Mouse (Mus musculus) activated CD4-positive, CD25-positive, alpha-beta regulatory T cell, adult 4 months (primary cell): ENCODE results near the gene Lrrc8d. TPM values are rescaled to one million over a fixed set of nuclear protein-coding genes. Genes with fewer than 3 reads are reported as not detected.
"Not testable (repeated sequence)": the region's sequence is repeated elsewhere in the genome, so short reads cannot be mapped to it uniquely, and the experiment has no call there.

Source experiments
- ATAC-seq: one replicate; pipeline ENCODE4 v1.8.0; 2017
- polyA plus RNA-seq, 2 experiments: library from polyadenylated mRNA; unstranded; fragments of 100-300 nt; shearing (Covaris generic); gene quantifications; one replicate each; pipeline ENCODE4 v1.2.1; 2017

Gene Lrrc8d
- polyA plus RNA-seq, 2 experiments from 2014 or later: 16.9 to 23.7 TPM

DNA sequence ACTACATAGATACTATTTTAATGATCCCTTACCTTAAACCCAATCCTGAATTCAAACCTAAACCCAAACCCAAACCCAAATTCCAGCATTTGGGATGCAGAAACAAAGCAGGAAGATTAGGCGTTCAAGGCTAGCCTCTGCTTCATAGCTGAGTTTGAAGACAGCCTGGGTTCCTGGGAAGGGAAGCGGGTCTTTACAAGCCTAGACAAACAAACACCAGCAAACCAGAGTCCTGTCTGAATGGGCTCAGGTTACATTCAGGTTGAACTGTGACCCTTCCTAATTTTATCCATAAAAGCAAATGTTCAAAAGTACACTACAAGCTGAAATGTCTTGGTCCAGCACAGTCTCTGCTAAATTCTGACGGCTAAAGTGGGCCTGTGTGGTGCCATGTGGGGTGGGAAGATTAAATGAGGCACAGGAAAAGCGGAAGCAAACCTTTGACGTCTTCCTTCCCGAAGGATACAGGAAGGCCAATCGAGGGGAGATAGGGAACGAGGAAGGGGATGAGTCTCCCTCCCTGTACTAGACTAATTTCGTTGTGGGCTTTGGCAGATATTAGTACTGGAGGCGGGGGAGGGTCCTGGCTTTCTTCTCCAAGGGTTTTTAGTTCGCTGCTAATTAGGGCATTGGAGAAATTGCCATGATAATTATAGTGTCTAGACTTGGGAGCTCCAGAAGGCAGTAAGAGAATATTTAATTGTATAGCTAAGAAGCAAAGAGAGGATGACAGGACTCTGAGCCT is 160.1 kb downstream of the Lrrc8d start:
- no peak for ATAC-seq

GRCm38 (mm10) chr5:105860461-105860835 is 160.7 kb downstream of the Lrrc8d start:
- no peak for ATAC-seq

GRCm38 (mm10) chr5:105861616-105862015 is 161.8 kb downstream of the Lrrc8d start:
- ATAC-seq: no peak

DNA sequence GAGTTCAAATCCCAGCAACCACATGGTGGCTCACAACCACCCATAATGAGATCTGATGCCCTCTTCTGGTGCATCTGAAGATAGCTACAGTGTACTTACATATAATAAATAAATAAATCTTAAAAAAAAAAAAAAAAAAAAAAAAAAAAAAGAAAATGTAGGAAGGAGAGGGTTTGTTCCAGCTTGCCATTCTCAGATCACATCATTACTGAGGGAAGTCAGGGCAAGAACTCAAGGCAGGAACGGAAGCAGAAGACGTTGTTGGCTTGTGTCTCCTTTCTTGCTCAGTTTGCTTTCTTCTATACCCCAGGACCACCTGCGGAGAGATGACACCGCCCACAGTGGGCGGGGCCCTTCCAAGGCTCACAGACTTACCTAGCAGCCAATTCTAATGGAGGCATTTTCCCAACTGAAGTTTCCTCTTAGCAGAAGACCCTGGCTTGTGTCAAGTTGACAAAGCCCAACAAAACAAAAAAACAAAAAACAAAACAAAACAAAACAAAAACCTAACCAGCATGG is 165.4 kb downstream of the Lrrc8d start:
- not testable (repeated sequence) for ATAC-seq

- ATAC-seq: no peak
Measured at GRCm38 (mm10) chr5:105867427-105867826, 167.7 kb downstream of the Lrrc8d start.

GRCm38 (mm10) chr5:105867841-105868447 is 168.2 kb downstream of the Lrrc8d start:
- peak; percentile 25 for ATAC-seq

DNA sequence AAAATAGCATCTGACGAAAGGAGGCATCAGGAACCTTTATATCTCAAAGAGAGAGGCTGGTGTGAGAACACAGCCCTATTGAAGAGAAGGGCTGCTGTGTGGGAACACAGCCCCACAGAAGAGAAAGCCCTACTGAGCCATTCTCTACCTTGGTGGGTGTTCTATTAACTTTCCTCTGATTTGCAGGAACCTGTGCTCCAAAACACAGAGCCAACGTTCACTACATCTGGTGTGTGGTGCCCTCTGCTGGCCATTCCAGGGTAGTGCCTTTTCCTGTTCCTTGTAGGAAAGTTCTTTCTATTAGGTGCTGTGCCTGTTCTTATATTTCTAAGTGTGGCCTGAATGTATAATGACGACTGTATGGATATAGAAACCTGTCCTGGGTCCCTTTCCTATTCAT is 168.8 kb downstream of the Lrrc8d start:
- peak; percentile 45 for ATAC-seq

DNA sequence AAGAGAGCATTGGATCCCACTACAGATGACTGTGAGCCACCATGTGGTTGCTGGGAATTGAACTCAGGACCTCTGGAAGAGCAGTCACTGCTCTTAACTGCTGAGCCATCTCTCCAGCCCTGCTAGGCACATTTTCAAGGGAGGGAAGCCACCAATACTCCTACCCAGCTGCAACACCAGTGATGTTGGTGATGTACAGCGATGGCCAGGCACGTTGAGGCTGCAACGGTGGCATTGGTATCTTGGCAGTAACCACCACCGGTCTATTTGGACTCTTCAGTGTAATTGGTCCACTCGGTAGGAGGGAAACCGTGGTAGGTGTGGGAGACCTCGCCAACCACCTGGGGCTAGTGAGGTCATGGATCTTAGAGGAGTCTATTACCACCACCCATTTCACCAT is 170.0 kb downstream of the Lrrc8d start:
- ATAC-seq: no peak

DNA sequence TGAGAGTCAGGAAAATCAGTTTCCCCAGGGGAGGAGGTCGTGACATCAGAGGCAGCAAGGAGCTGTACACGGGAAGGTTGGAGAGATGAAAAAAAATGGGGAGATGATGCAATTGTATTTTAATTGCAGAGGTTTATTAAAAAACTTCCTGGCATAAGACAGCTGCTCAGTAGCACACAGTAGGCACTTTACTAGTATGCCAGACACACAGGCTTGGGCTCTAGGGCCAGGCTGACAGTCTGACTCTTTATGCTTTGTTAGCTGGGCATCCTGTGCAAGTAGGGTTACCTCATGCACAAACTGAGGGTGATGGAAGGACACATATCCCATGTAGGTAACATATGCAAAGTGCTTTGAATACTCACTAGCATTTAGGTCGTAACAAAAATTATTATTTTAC is 171.4 kb downstream of the Lrrc8d start:
- ATAC-seq: no peak

DNA sequence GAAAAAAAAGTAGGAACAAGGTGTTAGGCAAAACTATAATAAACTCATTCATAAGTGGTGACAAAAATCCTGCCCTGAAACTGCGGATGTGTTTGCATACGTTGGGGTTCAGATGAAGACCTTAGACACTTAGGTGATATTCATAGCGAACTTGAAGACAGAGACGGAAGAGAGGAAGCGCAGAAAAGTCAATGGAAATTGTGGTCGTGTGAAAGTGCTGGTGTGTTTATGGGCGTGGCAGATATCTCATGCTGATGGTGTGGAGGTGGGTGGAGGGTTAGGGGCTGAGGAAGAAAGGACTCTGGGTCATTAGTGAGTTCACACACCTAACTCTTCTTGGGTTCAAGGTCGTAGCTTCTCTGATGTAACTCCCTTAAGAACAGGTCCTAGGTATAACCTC is 172.4 kb downstream of the Lrrc8d start:
- ATAC-seq: peak; percentile 37

GRCm38 (mm10) chr5:105872916-105873315 is 173.1 kb downstream of the Lrrc8d start:
- no peak for ATAC-seq

DNA sequence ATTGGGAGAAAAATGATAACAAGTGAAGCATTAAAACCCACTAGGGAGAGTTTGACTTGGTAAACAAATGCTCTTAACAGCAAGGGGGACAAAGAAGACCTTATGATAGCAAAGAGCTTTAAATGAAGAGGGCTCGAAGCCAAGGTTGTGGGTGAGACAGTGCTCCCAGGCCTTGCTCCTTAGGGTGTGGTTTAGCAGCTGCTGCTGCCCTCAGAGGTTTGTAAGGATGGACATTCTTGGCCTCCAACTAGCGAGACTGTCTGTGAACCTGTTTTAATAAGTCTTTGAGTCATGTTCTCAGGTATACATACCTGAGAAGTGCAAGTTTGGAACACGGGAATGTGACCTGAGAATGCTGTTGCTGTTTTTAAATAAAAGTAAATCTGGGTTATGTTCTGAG is 174.0 kb downstream of the Lrrc8d start:
- no peak for ATAC-seq

DNA sequence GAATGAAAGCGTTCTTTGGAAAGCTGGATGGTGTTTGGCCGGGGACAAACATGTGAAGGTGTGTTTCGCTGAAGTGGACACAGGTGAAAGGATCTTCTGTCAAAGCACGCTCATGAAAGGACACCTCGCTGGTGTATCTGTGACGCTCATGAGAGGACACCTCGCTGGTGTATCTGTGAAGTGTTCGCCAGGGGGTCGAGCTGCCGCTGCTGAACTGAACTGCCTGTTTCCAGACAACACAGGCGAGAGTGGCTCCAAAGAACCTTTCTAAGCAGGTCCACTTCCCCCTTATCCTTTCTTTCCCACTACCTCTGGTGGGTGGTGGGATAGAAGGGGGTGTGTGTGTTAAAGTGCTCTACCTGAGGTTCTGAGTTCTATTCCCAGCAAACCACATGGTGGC is 174.7 kb downstream of the Lrrc8d start:
- ATAC-seq: no peak

DNA sequence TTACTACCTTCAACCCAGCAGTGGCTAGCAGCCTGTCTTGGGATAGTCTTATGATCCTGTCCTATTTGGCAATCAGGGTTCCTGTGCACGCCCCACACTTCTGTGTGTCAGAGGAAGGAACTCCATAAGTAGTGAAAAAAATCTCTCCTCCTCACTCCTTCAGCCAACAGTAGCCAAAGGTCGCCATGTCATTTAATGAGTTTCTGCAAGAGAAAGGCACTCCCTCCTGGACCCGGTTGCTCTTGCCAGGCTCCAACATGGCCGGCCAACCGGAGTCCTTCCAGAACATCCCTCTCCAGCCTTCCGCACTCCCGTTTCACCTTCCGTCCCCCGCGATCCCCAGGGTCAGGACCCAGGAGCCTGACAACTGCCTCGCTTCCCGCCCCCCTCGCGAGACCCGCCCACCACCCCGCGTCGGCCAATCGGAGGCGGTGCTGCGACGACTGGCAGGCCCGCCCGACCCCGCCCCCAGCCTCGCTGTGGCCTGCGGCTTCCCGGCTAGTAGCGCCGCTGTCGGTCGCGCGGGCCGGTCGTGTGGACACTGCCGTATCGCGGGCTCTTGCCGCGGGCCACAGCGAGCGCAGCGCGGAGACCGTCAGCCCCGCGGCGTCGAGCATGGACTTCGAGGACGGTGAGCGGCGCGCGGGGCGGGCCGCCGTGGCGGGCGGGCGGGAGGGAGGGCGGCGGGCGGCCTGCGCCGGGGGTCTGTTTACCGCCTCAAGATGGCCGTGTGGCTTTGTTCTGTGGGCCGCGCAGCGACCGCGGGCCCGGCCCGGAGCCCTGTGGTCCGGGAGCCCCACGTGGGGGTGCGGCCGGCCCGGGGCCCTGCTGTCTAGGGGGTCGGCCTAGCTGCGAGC is 176.5 kb downstream of the Lrrc8d start, which contains the start of gene Zfp326:
Gene Zfp326 (plus strand): TSS at position 498 of the 857 bp plus-strand sequence.
- peak; percentile 73 for ATAC-seq

DNA sequence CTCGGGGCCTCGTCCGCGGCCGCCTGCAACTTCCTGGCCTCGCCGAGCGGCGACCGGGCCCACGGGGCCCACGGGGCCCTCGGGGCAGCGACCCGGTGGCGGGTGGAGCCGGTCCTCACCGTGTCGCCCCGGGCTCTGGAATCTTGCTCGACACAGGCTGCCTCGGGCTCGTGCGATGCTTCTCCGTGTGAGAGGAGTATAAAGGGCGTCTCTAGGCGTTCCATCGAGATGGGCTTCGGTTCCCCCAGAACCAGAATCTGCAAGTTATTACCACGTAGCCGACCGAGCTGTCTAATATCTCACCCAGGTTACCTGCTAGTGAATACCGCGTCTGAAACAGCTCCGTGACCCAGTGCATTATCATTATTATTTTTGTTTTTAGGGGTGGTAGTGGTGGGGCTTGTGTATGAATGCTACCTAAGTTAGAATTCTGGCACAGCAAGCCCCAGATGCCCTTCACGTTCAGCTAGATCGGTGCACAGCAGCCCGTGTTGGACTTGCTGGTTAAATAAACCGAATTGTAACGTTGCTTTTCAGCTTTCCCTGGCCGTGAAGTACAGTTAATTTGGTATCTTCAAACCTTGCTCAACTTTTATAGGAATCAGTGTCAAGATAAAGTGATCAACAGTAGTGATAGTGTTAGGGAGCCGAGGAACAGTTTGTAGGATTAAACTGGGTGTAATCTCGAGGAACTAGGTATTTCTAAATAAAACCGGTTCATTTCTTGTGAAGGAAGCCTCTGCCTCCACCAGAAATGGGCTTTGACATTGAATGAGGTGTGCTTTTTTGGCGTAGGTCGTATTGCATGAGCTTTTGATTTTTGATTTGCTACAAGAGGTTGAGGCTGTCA is 177.4 kb downstream of the Lrrc8d start:
- ATAC-seq: peak; percentile 22

Other genes starting within 250 kb of the Lrrc8d start
- gene Lrrc8c, start 180.6 kb upstream of the Lrrc8d start, polyA plus RNA-seq: 10 to 100 TPM; 59.7 to 61.9 TPM
- gene Zfp326, start 176.6 kb downstream of the Lrrc8d start, polyA plus RNA-seq: 10 to 100 TPM; 12.4 to 14.0 TPM